Mouse (Mus musculus): ENCODE data around the gene B3galnt2. TPM values are rescaled to one million over a fixed set of nuclear protein-coding genes. Genes with fewer than 3 reads are reported as not detected.

Gene B3galnt2
- polyA plus RNA-seq, 1 experiment from 2014 or later = 9.7 TPM

DNA sequence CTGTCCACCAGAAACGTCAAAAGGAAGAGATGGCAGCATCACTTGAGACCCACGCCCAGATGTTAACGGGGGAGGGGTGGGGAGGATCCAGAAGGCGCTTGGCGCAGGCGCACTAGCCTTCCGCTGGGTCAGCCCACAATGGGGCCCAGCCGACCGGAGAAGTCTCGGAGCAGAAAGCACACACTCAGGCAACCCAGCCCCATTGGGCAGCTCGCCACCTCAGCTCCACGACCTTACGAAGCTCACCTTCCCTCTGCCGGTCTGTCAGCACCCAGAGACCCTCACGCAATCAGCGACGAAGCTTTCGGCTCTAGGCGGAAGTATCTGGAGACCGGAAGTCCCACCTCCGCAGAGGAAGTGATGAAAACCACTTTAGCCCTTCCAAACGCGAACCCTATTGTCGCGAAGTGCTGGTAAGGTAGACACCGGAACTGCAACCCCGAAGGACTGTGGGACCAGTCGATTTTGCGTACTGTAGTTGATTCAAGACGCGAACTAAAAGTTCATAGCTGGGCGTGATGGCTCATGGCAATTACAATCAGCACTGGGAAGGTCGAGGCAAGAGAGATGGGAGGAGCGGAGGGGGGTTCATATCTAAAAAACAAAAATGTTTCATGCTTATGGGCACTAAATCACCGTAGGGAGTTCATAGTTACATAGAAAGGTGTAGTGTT is 85.2 kb downstream of the B3galnt2 start, which contains the start of gene Tbce:
Gene Tbce (minus strand): TSS at position 347 of the 674 bp plus-strand sequence.
- DNase-seq (peak; percentile 91), ATAC-seq (peak; percentile 97)
- WGBS (ENCODE audit: insufficient replicate concordance) = under 1% methylated on average over 33 of the region's 35 CpGs
- Histone ChIP-seq H3K4me2 (ENCODE audit: low read depth, low read length) (peak within 1 kb of the TSS; percentile 90), H3K9me3 (ENCODE audit: low read length) (no peaks in the 10 kb centered on the region), H3K27me3 (ENCODE audit: insufficient read depth, low read length) (no peaks in the 10 kb centered on the region), H3K27ac (ENCODE audit: low read depth) (peak within 1 kb of the TSS; percentile 98), H3K4me3 (ENCODE audit: low read depth, low read length) (peak within 1 kb of the TSS; percentile 94), H3K9ac (replicated peaks) (peak within 1 kb of the TSS; percentile 95), H3K4me1 (ENCODE audit: insufficient read depth) (peaks cover 19% of the 10 kb centered on the region), H3K36me3 (replicated peaks; ENCODE audit: insufficient read depth, low read length) (no peaks in the 10 kb centered on the region)
- no peak for TF ChIP-seq EP300 (IDR thresholded peaks at IDR 0.05; ENCODE audit: low read depth)
- TF ChIP-seq CTCF (IDR thresholded peaks at IDR 0.05; ENCODE audit: low read depth) = 0 out of 2 replicates have a peak, but pooled peaks have one; percentile 26

DNA sequence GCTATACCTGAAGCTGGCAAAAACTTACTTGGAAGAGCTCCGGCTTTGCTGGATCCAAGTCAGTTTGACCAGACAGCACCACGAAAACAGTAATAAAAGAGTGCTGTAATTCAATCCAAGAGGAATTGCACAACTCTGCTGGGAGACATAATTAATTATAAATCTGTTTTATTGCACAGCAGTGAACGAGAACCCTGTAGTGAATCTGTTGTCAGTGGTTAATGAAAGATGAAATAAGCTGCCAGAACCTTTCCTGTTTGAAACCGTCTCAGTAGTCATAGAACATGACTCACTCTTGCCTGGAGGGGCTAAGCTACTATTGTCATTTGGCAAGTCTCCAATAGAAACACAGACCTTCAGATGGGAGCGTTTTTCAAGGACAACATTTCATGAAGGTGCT is 85.9 kb downstream of the B3galnt2 start:
- H3K4me1 ChIP-seq (ENCODE audit: insufficient read depth) = peaks cover 15% of the 10 kb centered on the region
- peak overlapping the region; percentile 90 for H3K4me2 ChIP-seq (ENCODE audit: low read depth, low read length)
- peak overlapping the region; percentile 98; the same call in 1 of the 2 replicates for H3K27ac ChIP-seq (ENCODE audit: low read depth)
- no peaks in the 10 kb centered on the region for H3K27me3 ChIP-seq (ENCODE audit: insufficient read depth, low read length)
- peak overlapping the region; percentile 95 for H3K9ac ChIP-seq (replicated peaks)
- H3K9me3 ChIP-seq (ENCODE audit: low read length) = no peaks in the 10 kb centered on the region
- H3K36me3 ChIP-seq (replicated peaks; ENCODE audit: insufficient read depth, low read length) = no peaks in the 10 kb centered on the region
- H3K4me3 ChIP-seq (ENCODE audit: low read depth, low read length) = peak overlapping the region; percentile 94
- ATAC-seq = no peak
- WGBS (ENCODE audit: insufficient replicate concordance) = 38% methylated on average over 5 of the region's 5 CpGs
- no peak for DNase-seq
- TF ChIP-seq EP300 (IDR thresholded peaks at IDR 0.05; ENCODE audit: low read depth) = no peak
- TF ChIP-seq CTCF (IDR thresholded peaks at IDR 0.05; ENCODE audit: low read depth) = no peak

DNA sequence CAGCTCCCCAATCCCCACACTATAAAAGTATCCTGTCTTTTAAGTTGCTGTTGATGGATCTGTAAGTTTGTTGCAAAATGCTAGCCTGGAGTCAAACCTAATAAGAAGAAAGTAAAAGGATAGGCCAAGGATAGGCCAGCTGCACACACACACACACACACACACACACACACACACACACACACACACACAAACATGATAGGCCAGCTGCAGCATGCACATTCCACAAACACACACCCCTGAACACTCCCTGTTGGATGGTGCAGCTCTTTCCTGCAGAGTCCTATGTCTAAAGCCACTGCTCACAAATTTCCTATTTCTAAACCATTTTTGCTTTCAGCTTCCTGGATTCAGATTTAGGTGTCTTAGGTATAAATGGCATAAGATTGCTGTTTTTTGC is 89.6 kb downstream of the B3galnt2 start:
- peaks cover 6% of the 10 kb centered on the region for H3K4me1 ChIP-seq (ENCODE audit: insufficient read depth)
- no peak for DNase-seq
- no peak for ATAC-seq

DNA sequence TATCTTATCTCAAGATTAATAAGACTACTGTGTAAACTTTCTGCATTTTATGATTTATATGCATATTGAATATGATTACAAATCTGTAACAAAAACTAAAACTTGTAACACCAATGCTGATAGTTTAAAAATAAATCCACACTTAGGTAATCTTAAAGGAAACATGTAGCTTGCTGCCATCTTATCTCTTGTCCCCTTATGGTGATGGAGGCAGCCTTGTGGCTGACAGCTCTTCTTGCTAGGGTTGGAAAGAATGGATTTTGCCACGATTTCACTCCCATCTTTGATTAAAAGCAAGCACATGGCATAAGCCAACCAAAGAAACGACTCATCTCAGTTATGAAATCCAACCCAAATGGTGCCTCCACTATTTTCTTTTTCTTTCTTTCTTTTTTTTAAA is 90.3 kb downstream of the B3galnt2 start:
- H3K4me1 ChIP-seq (ENCODE audit: insufficient read depth) = peaks cover 4% of the 10 kb centered on the region; the same call in 1 of the 2 replicates
- WGBS (ENCODE audit: insufficient replicate concordance) = 47% methylated on average over 2 of the region's 2 CpGs
- no peak for ATAC-seq

More for the DNA sequence above, 89.6 kb downstream of the B3galnt2 start:
- H3K9ac ChIP-seq (replicated peaks) = no peak overlapping the region
- peaks cover 2% of the 10 kb centered on the region for H3K36me3 ChIP-seq (replicated peaks; ENCODE audit: insufficient read depth, low read length)
- no peak overlapping the region for H3K4me3 ChIP-seq (ENCODE audit: low read depth, low read length)
- H3K9me3 ChIP-seq (ENCODE audit: low read length) = no peaks in the 10 kb centered on the region
- H3K27me3 ChIP-seq (ENCODE audit: insufficient read depth, low read length) = no peaks in the 10 kb centered on the region
- H3K27ac ChIP-seq (ENCODE audit: low read depth) = no peak overlapping the region
- TF ChIP-seq CTCF (IDR thresholded peaks at IDR 0.05; ENCODE audit: low read depth) = no peak
- no peak for TF ChIP-seq EP300 (IDR thresholded peaks at IDR 0.05; ENCODE audit: low read depth)
- H3K4me2 ChIP-seq (ENCODE audit: low read depth, low read length) = no peak overlapping the region

More for the DNA sequence above, 90.3 kb downstream of the B3galnt2 start:
- Histone ChIP-seq H3K36me3 (replicated peaks; ENCODE audit: insufficient read depth, low read length) (peaks cover 7% of the 10 kb centered on the region), H3K4me2 (ENCODE audit: low read depth, low read length) (no peak overlapping the region), H3K4me3 (ENCODE audit: low read depth, low read length) (no peak overlapping the region), H3K27me3 (ENCODE audit: insufficient read depth, low read length) (no peaks in the 10 kb centered on the region), H3K9me3 (ENCODE audit: low read length) (no peaks in the 10 kb centered on the region), H3K9ac (replicated peaks) (no peak overlapping the region), H3K27ac (ENCODE audit: low read depth) (no peak overlapping the region)
- no peak for DNase-seq
- TF ChIP-seq CTCF (IDR thresholded peaks at IDR 0.05; ENCODE audit: low read depth) (no peak), EP300 (IDR thresholded peaks at IDR 0.05; ENCODE audit: low read depth) (0 out of 2 replicates have a peak, but pooled peaks have one; percentile 24)

Other genes with a start within 250 kb of the B3galnt2 start
- gene Gng4, start 170.4 kb upstream of the B3galnt2 start, polyA plus RNA-seq (2015; fragmentation: Nextera tagmentation; extraction: Ambion mirVana) = not detected in 2 replicates
- gene Tbce, start 85.2 kb downstream of the B3galnt2 start, polyA plus RNA-seq (2015; fragmentation: Nextera tagmentation; extraction: Ambion mirVana) = 17.1 and 22.1 TPM in 2 replicates
- 17.1 and 19.6 TPM in 2 replicates for gene Arid4b, start 108.8 kb downstream of the B3galnt2 start, polyA plus RNA-seq (2015; fragmentation: Nextera tagmentation; extraction: Ambion mirVana)
- 9.0 and 10.2 TPM in 2 replicates for gene Ggps1, start 109.0 kb downstream of the B3galnt2 start, polyA plus RNA-seq (2015; fragmentation: Nextera tagmentation; extraction: Ambion mirVana)